Mouse (Mus musculus) midbrain, embryonic 15.5 days (tissue): ENCODE data around the gene Fiz1. TPM values are rescaled to one million over a fixed set of nuclear protein-coding genes. Genes with fewer than 3 reads are reported as not detected.

Experiments used
- ATAC-seq: fragments of 200-750 bp; cut with Nextera tagmentation; replicated peaks from 2 replicates; pipeline ENCODE4 v1.8.0; 2017; ENCODE audit warnings: moderate TSS enrichment
- H3K27ac ChIP-seq: fragments of 300-500 bp; sonication (generic); 2 replicates; pipeline ENCODE4 v1.5.1; 2015; ENCODE audit warnings: mild to moderate bottlenecking, inconsistent platforms
- H3K27me3 ChIP-seq: fragments of 300-500 bp; sonication (generic); replicated peaks from 2 replicates; pipeline ENCODE4 v1.6.1; 2015; ENCODE audit warnings: inconsistent platforms
- H3K36me3 ChIP-seq: fragments of 300-500 bp; sonication (generic); replicated peaks from 2 replicates; pipeline ENCODE4 v1.6.1; 2015; ENCODE audit warnings: inconsistent platforms
- H3K4me1 ChIP-seq: fragments of 300-500 bp; sonication (generic); 2 replicates; pipeline ENCODE4 v1.6.1; 2015; ENCODE audit warnings: inconsistent platforms
- H3K4me2 ChIP-seq: fragments of 300-500 bp; sonication (generic); 2 replicates; pipeline ENCODE4 v1.6.1; 2015; ENCODE audit warnings: inconsistent platforms, mild to moderate bottlenecking, moderate library complexity
- H3K4me3 ChIP-seq: fragments of 300-500 bp; sonication (generic); 2 replicates; pipeline ENCODE4 v1.5.1; 2015; ENCODE audit warnings: mild to moderate bottlenecking, inconsistent platforms
- H3K9ac ChIP-seq: fragments of 300-500 bp; sonication (generic); 2 replicates; pipeline ENCODE4 v1.6.1; 2015; ENCODE audit warnings: mild to moderate bottlenecking, inconsistent platforms
- H3K9me3 ChIP-seq: fragments of 300-500 bp; sonication (generic); 2 replicates; pipeline ENCODE4 v1.6.1; 2016; ENCODE audit warnings: inconsistent platforms
- WGBS: fragments of 180-500 bp; shearing (Covaris S2); methylation state at CpG from one replicate; pipeline ENCODE4 v1.1.7; 2015; ENCODE audit warnings: mixed read lengths; 5-methylcytosine and 5-hydroxymethylcytosine counted together
- polyA plus RNA-seq: library from polyadenylated mRNA; unstranded; fragments of >200 nt; fragmentation: Nextera tagmentation; extraction: Ambion mirVana; gene quantifications from 2 replicates; pipeline ENCODE4 v1.2.1, GENCODE M21; 2015

The Fiz1 gene
- polyA plus RNA-seq, 1 experiment from 2014 or later, result 41.3 TPM

GRCm38 (mm10) chr7:4993999-4994788, 20.3 kb downstream of the Fiz1 start:
- Histone ChIP-seq H3K4me2 (peak overlapping the region; percentile 75), H3K27ac (no peak overlapping the region), H3K9me3 (no peaks in the 10 kb centered on the region), H3K9ac (peak overlapping the region; percentile 95), H3K27me3 (no peaks in the 10 kb centered on the region), H3K4me1 (peaks cover 42% of the 10 kb centered on the region), H3K36me3 (peaks cover 25% of the 10 kb centered on the region; the same call in 1 of the 2 replicates), H3K4me3 (peak overlapping the region; percentile 82)
- 57% methylated on average over 59 of the region's 59 CpGs for whole genome bisulfite sequencing
- ATAC-seq, result no peak

DNA sequence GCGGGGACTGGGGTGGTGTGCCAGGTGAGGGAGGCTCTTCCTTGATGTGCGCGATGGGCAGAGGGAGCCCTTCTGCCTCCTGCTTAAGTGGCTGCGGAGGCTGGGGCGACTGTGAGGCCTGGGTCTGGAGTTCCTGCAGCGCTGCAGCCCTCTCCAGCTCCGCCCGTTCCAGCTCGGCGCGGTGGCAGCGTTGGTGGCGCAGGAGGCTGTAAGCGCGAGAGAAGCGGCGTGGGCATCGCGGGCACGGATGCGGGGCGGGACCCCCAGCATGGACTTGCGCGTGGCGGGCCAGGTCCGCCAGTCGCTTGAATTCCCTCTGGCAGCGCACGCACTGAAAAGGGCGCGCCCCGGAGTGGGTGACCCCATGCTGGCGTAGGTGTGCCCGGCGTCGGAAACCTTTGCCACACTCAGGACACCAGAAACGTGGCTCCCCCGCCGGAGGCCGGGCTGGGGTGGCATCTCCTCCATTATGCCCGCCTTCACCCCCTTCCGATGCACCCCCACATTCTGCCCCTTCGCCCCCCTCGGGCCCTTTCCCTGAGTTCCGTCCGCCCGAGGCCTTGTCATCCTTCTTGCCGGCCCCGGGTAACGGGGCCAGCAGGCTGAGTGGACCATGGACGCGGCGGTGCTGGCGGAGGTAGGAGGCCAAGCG, 21.0 kb downstream of the Fiz1 start:
- Histone ChIP-seq H3K4me1 (peaks cover 42% of the 10 kb centered on the region), H3K4me2 (peak overlapping the region; percentile 75), H3K9ac (no peak overlapping the region; the same call in 1 of the 2 replicates), H3K36me3 (peaks cover 25% of the 10 kb centered on the region; the same call in 1 of the 2 replicates), H3K27ac (no peak overlapping the region), H3K9me3 (no peaks in the 10 kb centered on the region), H3K27me3 (no peaks in the 10 kb centered on the region), H3K4me3 (peak overlapping the region; percentile 82)
- ATAC-seq, result no peak
- WGBS, result 43% methylated on average over 55 of the region's 55 CpGs

GRCm38 (mm10) chr7:4988250-4988649, 26.2 kb downstream of the Fiz1 start:
- no peak overlapping the region for H3K4me3 ChIP-seq
- WGBS, result 82% methylated on average over 2 of the region's 2 CpGs
- H3K4me2 ChIP-seq, result no peak overlapping the region
- no peak for ATAC-seq
- peaks cover 12% of the 10 kb centered on the region for H3K4me1 ChIP-seq
- H3K27ac ChIP-seq, result no peak overlapping the region
- H3K9me3 ChIP-seq, result no peaks in the 10 kb centered on the region
- H3K36me3 ChIP-seq, result peaks cover 22% of the 10 kb centered on the region; the same call in 1 of the 2 replicates
- no peak overlapping the region for H3K9ac ChIP-seq
- no peaks in the 10 kb centered on the region for H3K27me3 ChIP-seq

- 90% methylated on average over 7 of the region's 7 CpGs for WGBS
- Histone ChIP-seq H3K4me1 (no peaks in the 10 kb centered on the region), H3K27me3 (no peaks in the 10 kb centered on the region), H3K27ac (no peak overlapping the region), H3K4me2 (no peak overlapping the region), H3K36me3 (no peaks in the 10 kb centered on the region), H3K9ac (no peak overlapping the region), H3K9me3 (no peaks in the 10 kb centered on the region), H3K4me3 (no peak overlapping the region)
- ATAC-seq, result no peak
These were observed 37.7 kb downstream of the Fiz1 start for GRCm38 (mm10) chr7:4976832-4977231.

DNA sequence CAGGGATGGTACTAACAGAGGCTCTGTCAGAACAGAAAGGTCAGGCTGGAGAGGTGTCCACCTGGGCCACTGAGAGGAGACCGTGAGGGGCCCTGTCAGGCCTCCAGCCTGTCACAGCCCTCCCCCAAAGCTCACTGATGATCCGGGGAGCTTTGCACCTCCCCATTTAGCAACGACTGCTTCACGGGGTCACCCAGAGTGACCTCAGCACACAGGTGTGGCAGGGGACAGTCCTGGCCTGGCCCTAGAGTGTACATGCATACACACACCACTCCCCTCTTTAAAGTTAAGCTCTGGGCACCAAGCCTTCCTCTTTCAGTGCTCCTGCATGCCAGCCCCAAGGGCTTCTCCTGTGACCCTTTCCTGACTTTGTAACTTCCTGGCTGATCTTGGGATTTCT, 39.0 kb downstream of the Fiz1 start:
- Histone ChIP-seq H3K4me2 (no peak overlapping the region), H3K27ac (no peak overlapping the region), H3K36me3 (no peaks in the 10 kb centered on the region), H3K4me3 (no peak overlapping the region), H3K9me3 (no peaks in the 10 kb centered on the region), H3K4me1 (no peaks in the 10 kb centered on the region), H3K9ac (no peak overlapping the region), H3K27me3 (no peaks in the 10 kb centered on the region)
- ATAC-seq, result no peak
- 62% methylated on average over 4 of the region's 4 CpGs for WGBS

- H3K27ac ChIP-seq, result no peak overlapping the region
- H3K27me3 ChIP-seq, result no peaks in the 10 kb centered on the region
- no peak overlapping the region for H3K4me3 ChIP-seq
- no peak overlapping the region for H3K4me2 ChIP-seq
- no peak for ATAC-seq
- no peaks in the 10 kb centered on the region for H3K36me3 ChIP-seq
- H3K4me1 ChIP-seq, result no peaks in the 10 kb centered on the region
- 84% methylated on average over 18 of the region's 18 CpGs for WGBS
- no peaks in the 10 kb centered on the region for H3K9me3 ChIP-seq
- no peak overlapping the region for H3K9ac ChIP-seq
These were observed 42.0 kb downstream of the Fiz1 start for GRCm38 (mm10) chr7:4972321-4973047.

DNA sequence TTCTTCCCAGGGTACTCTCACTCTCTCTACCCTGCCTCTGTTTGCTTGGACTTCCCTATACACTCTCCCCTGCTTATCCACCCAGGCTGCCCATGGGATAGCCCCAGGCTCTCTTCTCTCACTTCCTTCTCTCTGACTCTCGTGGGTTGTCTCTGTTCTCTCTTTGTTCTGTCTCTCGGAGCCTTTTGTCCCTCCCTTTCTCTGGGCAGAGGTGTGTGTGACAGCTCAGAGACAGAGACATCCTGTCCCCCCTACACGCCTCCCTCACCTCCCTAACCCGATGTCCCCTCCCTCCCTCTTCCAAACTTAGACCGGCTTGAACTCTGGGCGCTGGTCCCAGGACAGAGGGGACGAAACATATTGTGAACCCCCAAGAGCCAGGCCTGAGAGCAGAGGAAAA, 42.8 kb downstream of the Fiz1 start:
- Histone ChIP-seq H3K9me3 (no peaks in the 10 kb centered on the region), H3K36me3 (no peaks in the 10 kb centered on the region), H3K27me3 (no peaks in the 10 kb centered on the region), H3K4me2 (no peak overlapping the region), H3K4me3 (no peak overlapping the region), H3K9ac (no peak overlapping the region), H3K4me1 (no peaks in the 10 kb centered on the region), H3K27ac (no peak overlapping the region)
- 29% methylated on average over 7 of the region's 7 CpGs for WGBS
- ATAC-seq, result no peak

- Histone ChIP-seq H3K4me2 (no peak within 1 kb of the TSS), H3K9ac (no peak within 1 kb of the TSS), H3K36me3 (no peaks in the 10 kb centered on the region), H3K27me3 (no peaks in the 10 kb centered on the region), H3K4me1 (no peaks in the 10 kb centered on the region), H3K9me3 (no peaks in the 10 kb centered on the region), H3K27ac (no peak within 1 kb of the TSS), H3K4me3 (no peak within 1 kb of the TSS)
- no peak for ATAC-seq
- 49% methylated on average over 6 of the region's 6 CpGs for WGBS
These were observed 43.4 kb downstream of the Fiz1 start, which contains the start of gene Sbk3 for GRCm38 (mm10) chr7:4971068-4971467. Gene Sbk3, minus strand, starts transcription at chr7:4971168.

DNA sequence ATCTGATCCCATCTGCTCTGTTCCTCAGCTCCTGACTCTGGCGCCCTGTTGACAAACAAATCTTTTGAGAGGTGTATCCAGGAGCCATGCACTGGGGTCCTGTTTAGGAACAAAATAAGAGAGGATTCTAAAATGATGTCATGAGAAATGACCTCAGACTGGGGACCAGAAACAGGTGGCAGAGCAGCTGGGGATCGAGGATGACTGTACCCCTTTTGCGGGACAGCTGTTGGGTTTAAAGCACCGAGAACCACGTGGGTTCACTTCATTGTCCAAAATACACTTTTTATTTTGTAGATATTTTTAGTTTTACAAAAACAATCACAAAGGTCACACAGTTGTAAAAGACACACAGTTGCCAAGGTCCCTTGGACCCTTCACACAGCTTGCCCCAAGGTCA, 49.5 kb downstream of the Fiz1 start:
- Histone ChIP-seq H3K9me3 (no peaks in the 10 kb centered on the region), H3K4me1 (no peaks in the 10 kb centered on the region), H3K27me3 (no peaks in the 10 kb centered on the region), H3K4me3 (no peak overlapping the region), H3K9ac (no peak overlapping the region), H3K36me3 (no peaks in the 10 kb centered on the region), H3K4me2 (no peak overlapping the region), H3K27ac (no peak overlapping the region)
- 85% methylated on average over 5 of the region's 5 CpGs for WGBS
- no peak for ATAC-seq

- Histone ChIP-seq H3K9me3 (no peaks in the 10 kb centered on the region), H3K36me3 (no peaks in the 10 kb centered on the region), H3K27ac (no peak within 1 kb of the TSS), H3K9ac (no peak within 1 kb of the TSS), H3K4me3 (no peak within 1 kb of the TSS), H3K4me1 (no peaks in the 10 kb centered on the region), H3K27me3 (no peaks in the 10 kb centered on the region), H3K4me2 (peak within 1 kb of the TSS; percentile 14; the same call in 1 of the 2 replicates)
- WGBS, result 6% methylated on average over 10 of the region's 10 CpGs
- peak; percentile 71 for ATAC-seq
These were observed 50.2 kb downstream of the Fiz1 start, which contains the start of gene Sbk2 for GRCm38 (mm10) chr7:4964272-4964671. Gene Sbk2, minus strand, starts transcription at chr7:4964406.

GRCm38 (mm10) chr7:4963527-4963926, 51.0 kb downstream of the Fiz1 start:
- Histone ChIP-seq H3K27ac (no peak overlapping the region), H3K36me3 (no peaks in the 10 kb centered on the region), H3K4me3 (no peak overlapping the region), H3K4me2 (no peak overlapping the region), H3K4me1 (no peaks in the 10 kb centered on the region), H3K27me3 (no peaks in the 10 kb centered on the region), H3K9ac (no peak overlapping the region), H3K9me3 (no peaks in the 10 kb centered on the region)
- 0 out of 2 replicates have a peak, but pooled peaks have one; percentile 27 for ATAC-seq
- 85% methylated on average over 5 of the region's 5 CpGs for WGBS

GRCm38 (mm10) chr7:4957361-4957760, 57.1 kb downstream of the Fiz1 start:
- H3K9me3 ChIP-seq, result no peaks in the 10 kb centered on the region
- H3K27ac ChIP-seq, result no peak overlapping the region
- no peak overlapping the region for H3K4me3 ChIP-seq
- H3K4me1 ChIP-seq, result no peaks in the 10 kb centered on the region
- no peaks in the 10 kb centered on the region for H3K36me3 ChIP-seq
- H3K27me3 ChIP-seq, result no peaks in the 10 kb centered on the region
- no peak overlapping the region for H3K4me2 ChIP-seq
- WGBS, result 84% methylated on average over 10 of the region's 10 CpGs
- H3K9ac ChIP-seq, result no peak overlapping the region
- ATAC-seq, result no peak
